Mouse (Mus musculus): ENCODE results near the gene Zdhhc18. TPM values are rescaled to one million over a fixed set of nuclear protein-coding genes. Genes with fewer than 3 reads are reported as not detected.
"Not testable (repeated sequence)": the region's sequence is repeated elsewhere in the genome, so short reads cannot be mapped to it uniquely, and the experiment has no call there.

Gene Zdhhc18
- polyA plus RNA-seq, 1 experiment: 27.3 TPM

DNA sequence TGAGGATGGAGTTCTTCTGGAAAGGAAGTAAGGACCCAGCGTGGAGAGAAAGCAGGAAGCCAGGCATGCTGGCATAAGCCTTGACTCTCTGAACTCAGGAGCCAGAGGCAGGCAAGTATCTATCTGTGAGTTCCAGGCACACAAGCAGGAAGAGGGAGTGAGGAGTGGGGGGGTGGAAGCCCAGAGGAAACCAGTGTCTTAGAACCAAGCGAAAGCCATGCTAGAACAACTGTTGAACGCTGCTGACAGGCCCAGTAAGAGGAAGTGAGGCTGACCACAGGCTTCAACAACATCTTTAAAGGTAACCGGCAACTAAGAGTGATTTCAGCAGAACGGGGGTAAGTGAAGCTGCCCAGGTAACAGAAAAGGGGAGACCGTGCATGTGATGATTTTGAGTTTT lies 16.2 kb upstream of the Zdhhc18 start:
- no peak for DNase-seq (ENCODE audit: low read depth, low spot score)
- 82% methylated on average over 6 of the region's 6 CpGs for WGBS

DNA sequence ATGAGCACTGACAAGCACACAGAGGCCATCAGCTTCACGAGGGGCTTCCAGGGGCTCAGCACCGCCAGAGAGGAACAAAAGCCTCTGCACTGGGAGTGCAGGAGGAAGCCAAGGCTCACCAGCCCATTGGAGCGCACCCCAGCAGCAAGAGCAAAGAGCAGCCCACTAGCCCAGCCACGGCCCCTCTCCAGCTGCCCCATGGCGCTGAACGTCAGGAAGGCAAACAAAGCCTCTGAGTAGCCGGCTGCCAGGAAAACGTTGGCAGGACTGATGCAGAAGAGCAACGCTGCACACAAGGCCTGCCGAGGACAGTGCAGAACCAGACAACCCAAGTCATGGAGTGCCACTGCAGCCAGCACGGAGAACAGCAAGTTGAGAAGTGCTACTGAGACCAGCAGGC lies 15.2 kb upstream of the Zdhhc18 start:
- 67% methylated on average over 11 of the region's 11 CpGs for WGBS
- DNase-seq (ENCODE audit: low read depth, low spot score): no peak

GRCm38 (mm10) chr4:133662945-133663344 lies 13.0 kb upstream of the Zdhhc18 start:
- 53% methylated on average over 8 of the region's 8 CpGs for whole genome bisulfite sequencing
- no peak for DNase-seq (ENCODE audit: low read depth, low spot score)

DNA sequence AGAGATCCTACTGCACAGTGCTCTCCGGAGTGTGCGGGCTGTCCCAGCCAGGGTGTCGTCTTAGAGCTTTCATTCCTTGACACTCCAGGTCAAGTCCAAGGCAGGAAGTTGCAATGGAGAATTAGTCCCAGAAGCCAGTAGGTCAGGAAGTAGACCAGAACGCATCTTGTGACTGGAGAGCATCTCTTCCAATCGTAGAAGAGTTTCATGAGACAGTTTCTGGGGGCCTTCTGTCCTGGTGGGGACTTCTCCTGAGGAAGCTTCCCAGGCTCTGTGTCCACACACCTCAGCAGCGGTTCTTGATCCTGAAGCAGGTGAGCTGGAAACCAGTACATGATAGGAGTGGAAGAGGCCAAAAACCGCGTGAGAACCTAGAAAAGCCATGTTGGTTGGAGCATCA lies 12.5 kb upstream of the Zdhhc18 start:
- WGBS: 92% methylated on average over 8 of the region's 8 CpGs
- no peak for DNase-seq (ENCODE audit: low read depth, low spot score)

- 8% methylated on average over 10 of the region's 10 CpGs for WGBS
- DNase-seq (ENCODE audit: low read depth, low spot score): no peak
Measured at GRCm38 (mm10) chr4:133660193-133661155, 10.5 kb upstream of the Zdhhc18 start.

DNA sequence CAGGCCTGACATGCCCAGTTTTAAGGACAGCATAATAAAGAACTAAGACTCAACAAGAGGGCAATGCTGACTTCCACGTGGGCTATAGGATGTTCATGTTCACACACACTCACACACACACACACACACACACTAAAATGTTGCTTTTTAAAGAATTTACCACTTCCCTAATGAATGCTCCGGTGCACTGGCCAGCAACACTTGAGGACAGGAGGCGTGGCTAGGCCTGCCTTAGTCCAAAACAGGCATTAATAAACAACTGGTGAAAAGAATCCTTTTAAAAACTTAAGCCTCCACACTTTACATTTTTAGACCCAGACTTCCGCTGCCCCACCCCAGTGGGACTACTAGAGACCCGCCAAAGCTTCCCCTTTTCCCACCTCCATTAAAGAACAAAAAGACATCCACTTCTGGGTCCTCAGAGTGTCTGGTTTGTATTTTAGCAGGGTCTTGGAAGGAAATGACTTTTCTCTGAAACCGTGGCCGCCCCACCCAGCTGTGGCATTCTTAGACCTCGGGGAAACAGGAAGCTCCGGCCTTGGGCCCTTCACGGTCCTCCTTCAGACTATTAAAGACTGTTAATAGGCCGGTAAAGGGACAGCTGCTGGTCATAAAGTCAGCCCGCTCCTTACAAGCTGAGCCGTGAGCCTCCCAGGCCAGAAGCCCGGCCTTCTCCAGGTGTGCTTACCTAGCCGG lies 9.7 kb upstream of the Zdhhc18 start:
- 8% methylated on average over 15 of the region's 15 CpGs for WGBS

DNA sequence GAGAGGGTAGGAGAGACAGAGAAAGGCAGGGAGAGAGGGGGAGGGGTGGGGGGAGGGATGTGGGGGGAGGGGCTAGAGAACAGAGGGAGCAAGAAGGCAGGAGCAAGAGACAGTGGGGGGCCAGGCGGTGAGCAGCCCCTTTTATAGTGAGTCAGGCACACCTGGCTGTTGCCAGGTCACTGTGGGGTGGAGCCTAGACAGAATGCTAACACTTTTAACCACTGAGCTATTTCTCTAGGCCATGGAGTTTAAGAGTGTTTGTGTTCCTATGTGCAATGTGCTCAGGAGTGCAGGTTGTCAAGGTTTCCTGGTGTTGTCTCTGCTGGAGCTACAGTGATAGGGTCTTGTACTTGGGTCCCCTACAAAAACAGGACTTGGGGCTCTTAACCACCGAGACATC lies 8.8 kb upstream of the Zdhhc18 start:
- WGBS: 47% methylated on average over 2 of the region's 2 CpGs
- no peak for DNase-seq (ENCODE audit: low read depth, low spot score)

More for the DNA sequence above, 9.7 kb upstream of the Zdhhc18 start:
- no peak for DNase-seq (ENCODE audit: low read depth, low spot score)

- WGBS: 67% methylated on average over 5 of the region's 5 CpGs
- DNase-seq (ENCODE audit: low read depth, low spot score): no peak
Measured at GRCm38 (mm10) chr4:133657829-133658458, 8.0 kb upstream of the Zdhhc18 start.

GRCm38 (mm10) chr4:133656997-133657396 lies 7.0 kb upstream of the Zdhhc18 start:
- 32% methylated on average over 4 of the region's 4 CpGs for WGBS
- no peak for DNase-seq (ENCODE audit: low read depth, low spot score)

DNA sequence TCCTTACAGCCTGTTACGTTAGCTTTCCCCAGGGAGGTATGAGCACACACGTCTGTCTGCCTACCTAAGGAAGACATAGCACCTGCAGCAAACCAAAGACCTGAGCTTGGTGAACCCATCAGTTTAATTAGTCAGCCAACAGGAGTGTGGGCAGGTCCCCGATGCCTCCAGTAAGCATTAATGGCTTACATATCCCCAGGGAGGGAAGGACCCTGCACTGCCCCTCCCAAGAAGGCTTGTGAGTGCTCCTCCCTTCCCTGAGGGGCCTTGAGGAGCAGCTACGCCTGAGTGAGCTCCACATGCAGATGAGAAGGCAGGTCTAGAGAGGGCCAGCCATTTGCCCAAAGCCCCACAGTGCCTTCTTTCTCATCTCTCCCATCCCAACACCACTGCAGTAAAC lies 6.3 kb upstream of the Zdhhc18 start:
- no peak for DNase-seq (ENCODE audit: low read depth, low spot score)
- WGBS: 60% methylated on average over 4 of the region's 4 CpGs

GRCm38 (mm10) chr4:133654070-133654469 lies 4.1 kb upstream of the Zdhhc18 start:
- not testable (repeated sequence) for DNase-seq (ENCODE audit: low read depth, low spot score)
- WGBS: 96% methylated on average over 5 of the region's 5 CpGs

GRCm38 (mm10) chr4:133652746-133653145 lies 2.8 kb upstream of the Zdhhc18 start:
- WGBS: 82% methylated on average over 10 of the region's 10 CpGs
- DNase-seq (ENCODE audit: low read depth, low spot score): no peak

DNA sequence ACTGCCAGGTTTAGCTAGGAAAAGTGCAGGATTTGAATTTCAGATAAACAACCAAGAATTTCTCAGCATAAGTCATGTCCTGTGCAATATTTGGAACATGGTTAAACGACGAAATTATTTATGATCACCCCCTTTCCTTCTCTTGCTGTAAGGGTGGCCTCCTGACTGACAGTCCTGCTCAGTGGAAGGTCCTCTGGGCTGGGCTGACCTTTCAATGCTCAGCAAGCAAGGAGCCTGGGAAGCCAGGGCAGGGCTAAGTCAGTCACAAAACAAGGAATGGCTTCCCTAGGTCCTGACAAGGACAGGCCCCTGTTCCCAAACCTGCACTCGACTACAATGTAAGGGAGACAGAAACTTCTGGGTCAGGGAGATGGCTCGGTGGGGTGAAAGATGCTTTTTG lies 2.0 kb upstream of the Zdhhc18 start:
- 54% methylated on average over 4 of the region's 4 CpGs for WGBS
- no peak for DNase-seq (ENCODE audit: low read depth, low spot score)

DNA sequence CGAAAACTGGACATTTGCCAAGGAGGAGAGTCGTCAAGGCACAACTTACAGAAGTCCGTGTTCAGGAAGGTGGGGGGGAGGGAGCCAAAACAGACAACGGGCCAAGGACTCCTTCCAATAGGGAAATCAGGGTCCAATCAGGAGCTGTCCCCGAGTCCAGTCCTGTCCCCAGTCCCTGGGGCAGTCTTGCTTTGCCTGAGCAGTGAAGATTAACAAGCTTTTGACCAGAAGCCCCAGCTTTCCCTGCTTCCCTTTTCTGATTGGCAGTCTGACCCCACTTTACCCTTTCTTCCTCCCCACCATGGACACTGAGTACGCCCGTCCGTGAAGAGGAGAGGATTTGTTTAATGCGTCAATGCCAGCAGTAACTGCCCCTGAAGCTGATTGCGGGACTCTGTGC lies 1.5 kb upstream of the Zdhhc18 start:
- no peak for DNase-seq (ENCODE audit: low read depth, low spot score)
- WGBS: 44% methylated on average over 10 of the region's 10 CpGs

GRCm38 (mm10) chr4:133649464-133649863 lies 490 bp downstream of the Zdhhc18 start:
- DNase-seq (ENCODE audit: low read depth, low spot score): not testable (repeated sequence)
- 73% methylated on average over 5 of the region's 5 CpGs for WGBS

GRCm38 (mm10) chr4:133645680-133646079 lies 4.3 kb downstream of the Zdhhc18 start:
- 51% methylated on average over 21 of the region's 21 CpGs for WGBS
- DNase-seq (ENCODE audit: low read depth, low spot score): no peak

DNA sequence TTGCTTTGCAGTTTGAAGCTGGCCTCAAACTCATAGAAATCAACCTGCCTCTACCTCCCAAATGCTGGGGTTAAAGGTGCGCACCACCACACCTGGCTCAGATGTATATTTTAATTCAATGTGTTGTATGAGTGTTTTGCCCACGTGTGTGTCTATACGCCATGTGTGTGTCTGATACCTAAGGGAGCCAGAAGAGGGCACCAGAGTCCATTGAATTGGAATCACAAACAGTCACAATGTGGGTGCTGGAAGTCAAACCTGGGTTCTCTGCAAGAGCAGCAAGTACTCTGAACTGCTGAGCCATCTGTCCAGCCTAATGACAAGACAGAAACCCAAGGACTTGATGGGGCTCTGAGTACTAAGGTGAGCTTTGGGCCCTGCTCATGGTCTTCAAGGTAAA lies 4.8 kb downstream of the Zdhhc18 start:
- DNase-seq (ENCODE audit: low read depth, low spot score): no peak
- WGBS: 94% methylated on average over 3 of the region's 3 CpGs

DNA sequence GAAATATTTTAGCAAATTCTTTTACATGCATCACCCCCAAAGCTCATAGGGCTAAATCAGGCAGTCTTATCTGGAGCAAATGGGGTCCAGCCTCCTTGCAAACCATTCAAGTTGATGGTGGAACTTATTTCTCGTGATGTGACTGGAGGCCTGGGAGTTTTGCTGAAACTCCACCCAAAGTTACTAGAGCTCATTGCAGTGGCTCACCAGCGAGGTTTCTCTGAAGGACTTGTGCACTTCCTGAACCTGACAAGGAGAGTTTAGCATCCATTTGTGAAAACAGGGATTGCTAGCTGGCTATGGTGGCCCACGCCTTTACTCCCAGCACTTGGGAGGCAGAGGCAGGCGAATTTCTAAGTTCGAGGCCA lies 15.9 kb downstream of the Zdhhc18 start:
- no peak for DNase-seq (ENCODE audit: low read depth, low spot score)
- 84% methylated on average over 5 of the region's 5 CpGs for WGBS

DNA sequence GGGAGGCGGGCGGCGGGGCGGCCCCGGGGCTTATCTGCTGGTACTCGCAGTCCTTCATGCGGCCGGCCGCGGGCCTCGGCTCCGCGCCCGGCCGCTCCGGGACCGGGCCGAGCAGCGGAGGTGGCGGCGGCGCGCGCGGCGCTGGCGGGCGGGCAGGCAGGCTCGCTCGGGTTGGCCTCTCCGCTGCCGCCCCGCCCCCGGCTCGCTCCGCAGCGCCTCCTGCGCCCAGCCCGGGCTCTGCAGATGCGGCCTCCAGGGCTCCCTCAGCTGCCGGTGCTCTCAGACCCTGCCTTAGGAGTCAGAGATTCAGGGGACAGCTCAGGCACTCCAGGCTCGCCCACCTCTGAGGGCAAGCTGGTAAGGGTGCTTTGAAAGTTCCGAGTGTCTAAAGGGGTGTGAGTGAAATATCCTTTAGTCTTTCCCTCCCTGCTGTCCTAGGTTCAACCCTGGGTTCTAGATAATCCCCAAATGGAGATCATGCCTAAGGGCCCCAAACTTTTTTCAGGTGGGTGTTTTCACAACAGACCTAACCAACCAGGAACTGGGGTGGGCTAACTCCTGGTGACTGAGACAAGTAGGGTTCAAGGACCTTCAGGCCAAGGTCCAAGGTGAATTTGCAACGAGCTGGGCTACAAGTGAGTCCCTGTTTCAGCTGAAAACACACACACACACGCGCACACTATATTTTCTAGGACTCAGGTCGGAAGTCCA lies 16.5 kb downstream of the Zdhhc18 start:
- DNase-seq (ENCODE audit: low read depth, low spot score): no peak
- 8% methylated on average over 42 of the region's 47 CpGs for WGBS
